Mouse (Mus musculus): ENCODE measurements at regions not wholly inside any gene's neighbourhood (a gene's known extent, or its start where the extent isn't known, plus 50 kb on each side); places are given as distances from the start of the nearest gene placed in this dataset.

DNA sequence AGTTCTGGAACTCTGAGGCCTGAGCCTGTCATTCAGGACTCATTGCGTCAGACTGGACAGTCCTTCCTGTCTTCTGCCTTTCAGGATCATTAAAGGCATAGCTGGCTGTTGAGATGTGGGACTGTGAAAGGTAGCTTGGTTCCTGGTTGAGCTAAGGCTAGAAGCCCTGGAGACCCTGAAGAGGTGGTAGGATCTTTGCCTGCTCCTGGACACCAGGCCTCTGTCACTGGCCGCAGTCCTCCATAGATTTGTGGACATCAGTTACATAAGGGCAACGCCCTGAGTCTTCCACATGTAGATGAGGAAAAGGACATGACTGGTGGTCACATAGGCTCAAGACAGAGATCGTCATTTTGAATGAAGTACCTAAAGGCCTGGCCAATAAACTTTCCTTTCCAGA, 127.9 kb downstream of the Opa1 start:
- DNase-seq = no peak

DNA sequence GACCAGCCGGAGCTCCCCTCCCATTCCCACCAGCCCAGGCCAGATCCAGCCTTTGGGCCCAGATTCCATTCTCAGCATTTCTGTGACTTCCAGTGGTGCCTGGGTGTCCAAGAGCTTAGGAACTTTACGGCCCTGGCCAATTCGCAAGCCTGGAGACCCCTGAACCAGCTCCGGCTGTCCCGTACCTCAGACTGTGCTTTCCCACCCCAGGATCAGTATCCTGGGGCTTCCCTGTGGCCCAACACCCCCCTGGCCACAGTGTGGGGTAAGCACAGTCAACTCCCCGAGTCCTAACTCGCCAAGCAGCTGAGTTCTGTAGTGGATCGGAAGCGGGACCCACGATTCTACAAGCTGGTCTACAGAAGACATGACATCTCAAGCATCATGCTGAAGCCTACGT, 128.5 kb downstream of the Opa1 start:
- DNase-seq = no peak

DNA sequence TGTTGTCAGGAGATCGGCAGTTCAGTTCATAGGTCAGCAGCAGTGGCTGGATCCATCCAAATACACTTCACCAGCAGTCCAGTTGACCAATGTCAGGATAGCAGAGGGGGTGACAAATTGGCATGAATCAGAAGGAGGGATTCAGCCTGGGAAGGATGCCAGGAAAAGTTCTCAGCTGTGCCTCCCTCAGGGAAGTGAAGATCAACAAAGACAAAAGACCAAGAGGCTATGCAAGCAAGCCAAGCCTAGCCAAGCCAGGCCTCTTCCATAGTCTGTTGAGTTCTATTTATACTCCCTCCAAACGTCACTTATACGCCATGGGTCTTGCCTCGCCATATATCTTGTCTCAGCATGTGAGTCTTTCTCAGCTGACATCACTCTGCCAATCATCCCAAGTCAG, 129.9 kb downstream of the Opa1 start:
- no peak for DNase-seq

DNA sequence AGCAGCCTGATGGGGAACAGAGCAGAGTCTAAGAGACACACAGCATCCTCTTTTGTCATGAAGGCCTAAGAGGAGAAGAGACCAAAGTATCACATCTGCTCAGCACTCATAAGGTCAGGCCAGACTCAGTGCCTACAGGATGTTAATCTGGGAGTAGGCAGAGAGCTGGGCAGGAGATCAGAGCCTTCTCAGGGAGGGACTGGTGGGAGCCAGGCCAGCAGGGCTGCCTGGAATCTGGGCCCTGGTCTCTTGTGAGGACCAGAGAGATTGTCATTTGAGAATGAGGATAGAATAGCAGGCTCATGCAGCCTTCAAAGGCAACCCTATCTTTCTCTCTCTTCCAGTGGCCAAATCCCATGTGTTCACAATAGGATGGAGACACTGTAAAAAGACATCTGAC, 132.3 kb downstream of the Opa1 start:
- DNase-seq = no peak

DNA sequence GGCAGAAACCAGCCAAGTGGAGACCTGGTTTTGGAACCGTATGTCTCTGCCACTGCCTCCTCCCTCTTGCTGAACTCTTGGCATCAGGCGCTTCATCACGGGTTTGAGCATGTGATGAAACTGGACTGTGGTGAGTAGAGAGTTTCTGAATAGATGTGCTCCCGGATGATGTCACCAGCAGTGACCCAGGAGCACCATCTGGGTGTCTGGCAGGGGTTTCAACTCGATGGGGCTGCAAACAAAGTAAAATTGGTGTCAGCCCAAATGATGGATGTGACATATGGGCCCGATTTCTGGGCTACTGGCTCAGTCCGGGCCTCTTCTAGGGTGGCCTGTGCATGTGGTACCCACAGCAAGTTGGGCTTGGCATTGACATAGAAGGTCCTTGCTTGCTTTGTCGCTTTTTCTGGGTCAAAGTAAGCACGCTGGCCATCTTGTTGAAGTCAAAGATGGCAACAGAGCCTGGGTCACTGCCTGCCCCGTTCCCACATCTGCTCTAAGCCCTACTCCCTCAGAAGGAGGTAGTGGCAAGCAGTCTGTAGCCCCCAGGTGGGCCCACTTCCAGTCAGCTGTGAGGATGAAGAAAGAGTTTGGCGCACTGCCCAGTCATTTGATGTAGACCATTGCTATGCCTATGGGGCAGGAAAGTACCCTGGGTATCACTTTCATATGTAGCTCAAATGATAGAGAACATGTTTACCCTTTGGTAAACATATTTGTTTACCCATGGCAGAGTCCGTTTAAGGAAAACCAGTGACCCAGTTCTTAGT, 133.0 kb downstream of the Opa1 start:
- no peak for DNase-seq

DNA sequence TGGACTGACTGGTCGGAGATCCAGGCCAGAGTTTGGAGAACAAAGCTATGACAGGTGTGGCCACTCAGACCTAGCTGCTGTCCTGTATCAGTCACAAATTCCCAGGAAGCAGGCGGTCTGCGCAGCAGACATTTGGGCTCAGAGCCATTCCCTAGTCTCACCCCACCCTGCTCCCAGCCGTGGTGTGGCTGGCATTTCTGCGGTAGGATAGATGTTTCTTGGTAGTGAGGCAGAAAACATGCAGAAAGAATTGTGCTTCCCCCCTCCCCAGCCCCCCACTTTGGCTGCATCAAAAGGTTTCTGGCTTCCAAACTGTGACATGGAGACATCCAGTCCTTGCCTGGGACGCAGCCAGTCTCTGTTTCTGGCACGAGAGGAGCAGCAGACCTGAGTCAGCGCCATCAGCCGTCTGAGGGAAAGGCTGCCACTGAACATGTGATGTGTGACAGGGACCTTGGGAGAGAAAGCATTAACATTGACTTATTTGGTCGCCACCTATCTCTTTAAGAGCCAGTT, 135.5 kb downstream of the Opa1 start:
- DNase-seq = no peak

DNA sequence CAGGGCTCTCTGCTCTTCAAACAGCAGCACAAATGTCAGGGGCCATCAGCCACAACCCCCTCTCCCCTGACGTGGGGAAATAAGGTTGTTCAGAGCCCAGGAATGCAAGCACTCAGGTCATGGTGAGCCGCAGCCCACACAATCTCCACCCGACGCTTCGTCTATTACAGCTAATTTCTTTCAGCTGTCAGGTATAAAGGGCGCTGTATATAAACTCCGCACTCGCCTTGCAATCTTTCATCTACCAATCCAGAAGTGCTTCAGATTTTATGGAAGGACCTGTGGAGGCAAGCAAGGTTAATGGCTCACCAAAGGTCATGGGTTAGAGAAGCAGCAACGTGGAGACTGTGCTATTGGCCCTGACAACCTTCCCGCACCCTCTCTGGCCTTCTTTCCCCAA, 139.8 kb downstream of the Opa1 start:
- no peak for DNase-seq

DNA sequence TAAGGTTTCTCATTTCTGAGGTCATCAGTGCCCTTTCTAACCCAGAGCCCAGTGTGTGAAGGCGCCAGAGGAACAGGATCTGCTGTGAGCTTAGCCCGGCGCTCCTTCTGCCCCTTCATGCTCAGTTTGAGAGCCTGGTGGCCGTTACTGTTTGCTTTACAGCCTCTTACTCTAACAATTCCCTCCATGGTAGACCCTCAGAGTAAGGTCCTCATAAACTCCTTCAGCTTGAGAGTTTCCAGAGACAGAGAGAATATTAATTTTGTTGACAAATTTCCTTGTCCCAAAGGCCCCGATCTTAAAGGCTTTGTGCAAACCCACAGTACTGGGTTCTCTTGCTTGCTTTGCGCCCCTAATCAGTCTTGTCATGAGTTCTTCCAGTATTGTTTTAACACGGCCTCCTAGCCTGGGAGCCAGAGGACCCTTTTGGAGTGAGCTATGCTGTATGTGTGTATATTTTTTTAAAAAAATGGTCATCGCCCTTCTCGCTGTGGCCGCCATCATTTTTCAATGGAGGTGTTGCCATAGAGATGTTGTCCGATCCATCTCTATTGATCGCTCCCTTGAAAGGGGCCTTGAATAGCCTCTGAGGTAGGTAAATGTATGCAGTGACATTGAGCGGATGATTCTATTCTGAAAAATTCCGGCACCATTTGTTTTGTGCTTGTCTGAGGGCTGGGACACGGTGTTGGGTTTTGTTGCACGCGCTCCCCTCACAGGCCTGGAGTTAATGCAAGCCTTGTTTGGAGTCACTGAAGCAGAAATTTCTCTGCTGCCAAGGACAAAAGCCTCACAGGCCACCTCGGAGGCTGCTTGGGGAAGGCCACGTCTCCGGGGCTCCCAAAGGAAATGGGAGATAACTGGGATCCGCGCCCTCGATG, 140.7 kb downstream of the Opa1 start:
- DNase-seq = no peak

DNA sequence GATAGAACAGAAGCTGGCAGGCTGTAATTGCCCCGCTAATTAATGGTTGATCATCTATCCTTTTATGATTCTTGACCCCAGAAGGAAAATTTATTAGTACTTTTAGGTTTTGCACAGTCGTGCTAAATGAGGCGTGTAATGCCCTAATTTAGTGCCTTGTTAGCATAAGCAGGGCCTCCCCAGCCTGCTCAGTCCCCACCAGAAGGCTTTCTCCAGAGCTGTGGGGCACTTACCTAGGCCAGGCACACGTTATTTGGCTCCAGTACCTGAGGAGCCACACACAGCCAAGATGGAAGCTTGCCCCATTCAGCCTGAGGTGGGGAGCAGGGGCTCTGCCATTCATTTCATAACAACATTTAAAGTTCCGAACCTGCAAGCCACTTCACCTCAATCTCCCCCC, 146.0 kb downstream of the Opa1 start:
- DNase-seq = no peak

DNA sequence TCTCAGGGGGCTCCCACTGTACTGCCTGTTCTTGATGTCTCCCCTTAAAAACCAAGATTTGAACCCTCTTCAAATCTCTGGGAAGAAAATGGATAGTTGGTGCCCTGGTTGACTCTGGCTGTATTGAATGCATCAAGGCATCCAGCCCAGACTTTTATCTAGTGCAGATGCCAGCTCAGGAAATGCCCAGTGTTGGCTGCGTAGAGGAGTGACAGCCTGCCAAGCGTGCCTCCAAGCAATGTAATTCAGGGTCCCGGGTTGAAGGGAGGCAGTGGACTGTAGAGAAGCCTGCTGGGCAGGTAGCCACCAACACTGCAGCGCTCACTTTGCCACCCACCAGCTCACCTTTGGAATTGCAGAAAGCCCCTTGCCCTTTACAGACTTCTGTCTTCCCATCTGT, 146.4 kb downstream of the Opa1 start:
- no peak for DNase-seq

DNA sequence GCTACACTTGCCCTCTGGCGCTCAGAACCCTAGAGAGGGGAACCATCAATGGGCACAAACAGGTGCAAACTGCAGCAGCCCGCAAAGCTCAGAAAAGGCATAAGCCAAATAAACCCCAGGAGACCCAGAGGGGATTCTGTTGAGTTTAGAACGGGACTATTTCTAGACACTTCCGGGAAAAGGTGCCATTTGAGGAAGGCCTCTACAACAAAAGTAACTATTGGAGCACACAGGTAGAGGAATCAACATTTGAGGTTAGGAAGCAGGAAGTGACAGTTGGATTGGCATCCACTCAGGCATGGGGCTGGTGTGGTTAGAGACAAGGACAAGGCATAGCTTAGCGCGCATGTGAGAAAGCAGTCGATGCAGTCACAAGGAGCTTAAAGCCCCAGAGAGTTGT, 148.3 kb downstream of the Opa1 start:
- DNase-seq = no peak

DNA sequence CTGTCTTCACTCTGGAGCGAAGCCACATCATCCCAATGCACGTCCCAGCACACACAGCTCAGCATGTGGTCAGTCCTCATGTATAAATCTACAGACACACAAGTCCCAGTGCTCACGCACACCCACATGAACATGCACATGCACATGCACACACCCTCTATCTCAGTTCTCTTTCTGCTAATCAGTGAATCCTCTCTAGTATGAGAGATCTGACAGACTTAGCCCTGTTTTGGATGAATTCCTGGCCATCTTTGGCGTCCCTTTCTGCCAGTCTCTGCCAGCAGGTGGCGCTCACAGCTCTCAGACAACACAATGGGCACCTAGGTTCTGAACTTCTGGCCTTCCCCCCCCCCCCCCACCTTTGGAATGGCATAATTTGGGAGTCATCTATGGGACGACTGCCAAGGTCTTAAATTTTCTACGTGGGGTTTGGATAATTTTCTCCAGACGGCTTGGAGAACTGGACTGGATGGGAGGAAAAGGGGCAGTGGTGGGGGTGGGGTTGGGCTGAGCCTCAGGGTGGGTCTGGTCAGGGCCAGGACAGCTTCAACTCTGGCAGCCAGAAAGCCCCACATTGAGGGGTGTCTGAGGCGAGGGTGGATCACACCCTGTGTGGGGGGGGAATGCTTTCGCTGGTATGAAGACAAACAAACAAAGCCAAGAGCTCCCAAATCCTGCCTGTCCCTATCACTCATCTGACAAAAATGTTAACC, 149.8 kb downstream of the Opa1 start:
- DNase-seq = peak; percentile 89

DNA sequence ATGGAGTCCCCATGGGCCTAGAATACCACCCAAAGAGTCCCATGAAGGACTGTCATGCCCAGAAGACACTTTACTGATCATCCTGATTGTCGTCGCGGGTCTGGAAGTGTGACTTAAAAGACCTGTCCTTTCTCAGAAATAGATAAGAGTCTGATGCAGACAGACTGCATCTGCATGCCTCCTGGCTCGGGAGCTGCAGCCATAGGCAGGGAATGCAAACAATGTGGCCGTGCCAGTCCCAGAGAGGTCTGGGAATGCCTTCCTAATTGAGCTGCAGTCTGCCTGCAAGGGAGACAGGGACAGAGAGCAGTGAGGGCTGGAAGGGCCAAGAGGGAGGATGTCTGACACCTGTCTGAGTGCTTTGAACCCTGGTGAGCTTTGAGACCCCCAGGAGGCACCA, 150.9 kb downstream of the Opa1 start:
- no peak for DNase-seq

DNA sequence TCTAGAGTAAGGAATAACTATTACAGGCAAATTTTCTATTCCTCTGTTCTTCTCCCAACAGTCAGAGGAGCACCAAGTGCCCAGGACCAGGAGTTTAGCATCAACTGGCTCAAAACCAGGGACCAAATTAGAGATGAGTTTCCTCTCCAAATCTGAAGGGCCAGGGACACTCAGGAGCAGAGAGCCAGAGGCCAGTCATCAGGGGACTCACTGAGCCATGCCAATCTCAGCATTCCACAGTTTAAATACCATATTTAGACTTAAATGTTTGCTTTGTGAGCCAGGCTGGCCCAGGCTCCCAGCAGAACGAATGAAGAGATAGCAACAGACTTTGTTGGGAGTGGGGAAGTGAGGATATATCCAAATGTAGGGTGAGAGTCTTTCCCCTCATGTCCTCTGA, 153.8 kb downstream of the Opa1 start:
- DNase-seq = no peak

DNA sequence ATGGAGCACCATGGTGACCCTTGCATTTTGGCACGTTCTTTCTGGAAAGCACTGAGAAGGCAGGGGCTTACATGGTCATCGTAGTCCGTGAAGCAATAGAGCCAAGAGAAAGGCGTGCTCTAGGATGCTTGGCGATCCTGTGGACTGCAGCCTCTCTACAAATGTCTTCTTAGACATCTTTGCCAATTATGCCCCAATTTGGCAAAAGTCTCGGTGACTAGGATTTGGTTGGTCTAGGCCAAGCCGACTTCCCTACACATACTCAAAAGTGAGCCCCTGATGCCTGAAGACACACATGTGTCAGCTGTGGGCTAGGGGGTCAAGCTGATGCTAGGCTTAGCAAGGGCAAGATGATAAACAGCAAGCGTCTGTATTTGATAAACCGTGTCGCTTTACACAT, 154.7 kb downstream of the Opa1 start:
- no peak for DNase-seq

DNA sequence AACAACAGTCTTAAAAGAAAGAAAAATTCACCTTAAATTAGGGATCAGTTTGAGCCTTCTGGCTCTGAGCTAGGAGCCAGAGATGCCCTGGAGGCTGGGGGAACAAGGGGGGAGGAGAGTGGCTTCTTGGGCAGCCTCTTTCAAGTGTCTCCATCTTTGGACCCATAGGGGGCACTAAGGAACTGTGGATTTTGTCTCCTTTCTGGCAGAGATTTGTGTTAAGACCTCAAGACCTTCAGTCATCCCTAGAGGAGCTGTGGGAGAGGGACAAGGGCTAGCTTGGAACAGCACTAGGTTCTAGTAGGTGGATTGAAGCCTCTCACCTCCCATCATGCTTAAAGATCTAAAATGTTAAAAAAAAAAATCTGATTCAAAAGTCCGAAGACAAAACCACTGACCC, 155.2 kb downstream of the Opa1 start:
- DNase-seq = peak; percentile 47

DNA sequence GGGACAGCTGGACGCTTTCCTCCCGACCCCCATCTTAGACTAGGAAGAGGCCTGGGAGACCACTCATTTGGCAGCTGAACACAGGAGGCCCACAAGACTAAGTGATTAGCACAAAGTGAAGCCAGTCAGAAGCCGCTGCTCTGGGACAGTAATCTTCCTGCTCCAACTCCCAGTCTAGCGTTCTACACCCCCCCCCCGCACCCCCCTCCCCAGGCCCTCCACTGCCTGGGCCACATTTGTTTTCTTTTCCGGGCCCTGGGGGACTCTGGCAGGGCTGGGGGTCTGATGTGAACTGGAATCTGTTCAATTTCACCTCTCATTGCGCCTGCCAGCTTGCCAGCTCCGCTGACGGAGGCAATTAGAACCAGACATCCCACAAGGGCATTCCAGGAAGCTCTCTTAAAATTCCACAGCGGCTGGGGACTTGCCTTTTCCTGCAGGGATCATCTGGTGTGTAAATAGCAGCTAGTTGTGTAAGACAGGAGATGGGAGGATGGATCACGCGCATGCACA, 155.7 kb downstream of the Opa1 start:
- peak; percentile 52 for DNase-seq

DNA sequence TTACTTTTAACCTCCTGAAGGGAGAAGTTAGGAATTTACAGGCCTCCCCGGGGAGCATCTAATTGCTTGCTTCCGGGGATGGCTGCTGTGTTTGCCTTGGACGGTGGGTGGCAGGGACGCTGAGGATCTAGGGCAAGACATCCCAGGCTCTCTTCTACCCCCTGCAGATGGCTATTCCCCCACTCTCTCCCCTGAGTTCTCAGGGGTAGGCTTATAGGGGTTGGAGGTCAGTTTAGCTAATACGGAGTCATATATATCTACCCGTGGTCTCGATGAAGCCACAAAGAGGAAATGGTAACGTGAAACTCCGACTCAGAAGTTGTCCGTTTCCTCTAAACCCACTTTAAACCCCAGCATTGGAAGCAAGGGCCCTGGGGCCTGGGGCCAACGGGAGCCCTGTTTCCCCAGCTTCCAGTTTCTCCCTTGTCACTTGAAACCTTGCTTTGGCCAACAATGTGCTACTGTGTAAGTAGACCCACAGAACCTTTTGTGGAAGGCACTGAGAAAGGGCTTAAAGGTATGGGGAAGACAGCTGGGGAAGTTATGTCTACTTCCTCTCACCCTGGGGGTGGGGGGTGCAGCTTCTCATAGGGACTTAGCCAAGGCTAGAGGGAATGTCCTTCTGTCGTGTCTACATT, 156.4 kb downstream of the Opa1 start:
- DNase-seq = no peak

DNA sequence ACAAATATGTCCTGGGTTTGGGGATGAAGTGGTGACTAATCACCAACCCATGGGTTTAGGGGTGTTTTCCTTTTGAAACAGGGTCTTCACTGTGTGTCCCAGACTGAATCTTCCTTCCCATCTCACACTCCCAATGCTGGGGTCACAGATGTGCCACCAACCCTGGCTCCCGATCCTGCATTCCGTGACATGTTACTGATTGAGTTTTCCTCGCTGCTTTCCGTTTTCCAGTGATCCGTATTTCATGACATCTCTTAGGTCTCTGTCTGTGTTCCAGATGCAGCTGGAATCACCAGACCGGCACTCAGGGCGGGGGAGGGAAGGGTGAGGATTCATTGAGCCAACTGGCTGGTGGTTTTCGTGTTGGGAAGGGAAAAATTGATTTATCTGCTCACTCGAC, 157.1 kb downstream of the Opa1 start:
- no peak for DNase-seq

DNA sequence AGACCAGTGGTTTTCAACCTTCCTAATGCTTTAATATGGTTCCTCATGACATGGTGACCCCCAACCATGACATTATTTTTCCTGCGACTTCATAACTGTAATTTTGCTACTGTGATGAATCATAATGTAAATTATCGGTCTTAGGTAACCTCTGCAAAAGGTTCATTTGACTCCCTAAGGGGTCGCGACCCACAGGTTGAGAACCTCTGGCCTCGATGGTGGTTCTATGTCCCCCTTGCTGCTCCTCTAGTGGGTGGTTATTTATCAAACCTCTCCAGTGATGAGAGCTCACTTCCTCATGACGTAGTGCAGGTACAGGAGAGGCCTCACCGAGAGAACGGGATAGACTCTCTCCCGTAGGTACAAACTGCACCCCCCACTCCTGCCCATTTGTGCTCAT, 158.9 kb downstream of the Opa1 start:
- DNase-seq = no peak

DNA sequence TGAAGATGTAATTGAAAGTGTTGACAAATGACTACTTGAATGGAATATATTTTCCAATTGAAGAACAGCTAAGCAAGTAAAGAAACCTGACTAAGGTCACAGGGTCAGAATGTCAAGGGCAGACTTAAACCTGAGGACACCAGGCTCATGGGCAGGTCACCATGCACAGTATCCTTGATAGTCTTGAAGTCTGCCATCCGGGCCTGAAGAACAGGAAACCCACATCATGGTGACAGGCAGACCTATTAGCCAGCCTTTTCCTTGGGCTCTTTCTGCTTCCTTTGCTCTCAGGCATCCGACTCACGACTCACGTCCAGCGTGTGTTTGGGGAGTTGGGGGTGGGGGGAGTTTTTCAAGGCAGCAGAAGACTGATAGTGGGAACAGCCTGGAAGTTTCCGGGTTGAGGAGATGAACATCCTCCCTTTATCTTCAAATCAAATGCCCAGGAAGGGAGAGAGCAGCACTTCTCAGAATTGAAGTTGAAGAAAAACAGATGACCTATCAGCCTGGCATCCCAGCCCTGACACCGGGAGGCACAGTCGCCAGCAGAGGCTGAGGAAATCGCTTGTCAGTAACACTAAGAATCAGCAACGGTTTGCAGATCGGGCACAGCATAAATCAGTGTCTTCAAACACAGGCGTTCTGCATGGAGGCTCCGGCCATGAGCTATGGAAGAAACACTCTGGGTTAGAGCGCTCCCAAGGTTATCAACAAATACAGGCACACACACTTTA, 163.5 kb downstream of the Opa1 start:
- no peak for DNase-seq

DNA sequence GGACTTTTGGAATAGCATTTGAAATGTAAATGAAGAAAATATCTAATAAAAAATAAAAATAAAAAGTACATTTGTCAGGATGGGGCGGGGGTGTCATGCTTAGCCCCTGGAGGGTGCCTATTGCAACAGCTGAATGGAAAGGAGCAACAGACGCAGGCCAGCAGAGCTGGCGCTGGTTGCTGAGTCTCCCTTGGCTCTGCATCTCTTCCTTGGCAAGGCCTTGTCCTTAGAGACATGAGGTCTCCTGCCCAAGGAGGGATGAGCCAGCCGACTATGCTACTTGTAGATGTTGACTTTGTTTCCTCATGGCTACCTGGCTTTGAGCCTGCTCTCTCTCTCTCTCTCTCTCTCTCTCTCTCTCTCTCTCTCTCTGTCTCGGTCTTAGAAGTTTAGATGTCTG, 166.4 kb downstream of the Opa1 start:
- no peak for DNase-seq

All from kidney, adult 18-20 months (tissue).